Mouse (Mus musculus) heart, postnatal 10 days (tissue): ENCODE results near the gene Soat1. TPM values are rescaled to one million over a fixed set of nuclear protein-coding genes. Genes with fewer than 3 reads are reported as not detected.

Experiments
- total RNA-seq, 2 experiments: library from RNA; stranded (reverse); gene quantifications; 2 replicates each; pipeline ENCODE4 v1.2.3; 2021

Gene Soat1
- total RNA-seq, 2 experiments from 2014 or later: 22.2 to 29.6 TPM

Other genes with a start within 250 kb of the Soat1 start
- gene Tdrd5, start 170.7 kb downstream of the Soat1 start, total RNA-seq: under 1 TPM; 0.22 to 0.50 TPM
- gene Nphs2, start 163.6 kb downstream of the Soat1 start, total RNA-seq: under 1 TPM in 1 of 2 experiments, not detected in 1; 0.19 TPM
- 100 to 1,000 TPM; 508 to 514 TPM for gene Gm2000, start 108.3 kb downstream of the Soat1 start, total RNA-seq
- gene Axdnd1, start 53.2 kb downstream of the Soat1 start, total RNA-seq: under 1 TPM in 1 of 2 experiments, not detected in 1; 0.12 TPM
- 10 to 100 TPM; 43.1 to 45.6 TPM for gene Gm10031, start 49.7 kb upstream of the Soat1 start, total RNA-seq
- gene Abl2, start 84.5 kb upstream of the Soat1 start, total RNA-seq: 10 to 100 TPM; 24.2 to 25.3 TPM
- gene Tor3a, start 200.0 kb upstream of the Soat1 start, total RNA-seq: 10 to 100 TPM; 11.2 to 14.3 TPM
- 10 to 100 TPM; 45.0 to 47.7 TPM for gene Fam20b, start 244.8 kb upstream of the Soat1 start, total RNA-seq